Mouse (Mus musculus) forebrain, embryonic 13.5 days (tissue): ENCODE measurements at regions not wholly inside any gene's neighbourhood (a gene's known extent, or its start where the extent isn't known, plus 50 kb on each side); places are given as distances from the start of the nearest gene placed in this dataset.

ENCODE experiments used
- ATAC-seq: fragments of 200-750 bp; cut with Nextera tagmentation; 2 replicates; pipeline ENCODE4 v1.8.0; 2017
- H3K27ac ChIP-seq: fragments of 300-500 bp; sonication (generic); 2 replicates; pipeline ENCODE4 v1.5.1; 2015; ENCODE audit warnings: inconsistent platforms, mild to moderate bottlenecking, moderate library complexity
- H3K27me3 ChIP-seq: fragments of 300-500 bp; sonication (generic); 2 replicates; pipeline ENCODE4 v1.6.1; 2015; ENCODE audit warnings: mild to moderate bottlenecking, inconsistent platforms
- H3K36me3 ChIP-seq: fragments of 300-500 bp; sonication (generic); 2 replicates; pipeline ENCODE4 v1.6.1; 2015; ENCODE audit warnings: mild to moderate bottlenecking, inconsistent platforms; ENCODE audit not compliant: poor library complexity, severe bottlenecking
- H3K4me1 ChIP-seq: fragments of 300-500 bp; sonication (generic); 2 replicates; pipeline ENCODE4 v1.6.1; 2015; ENCODE audit warnings: inconsistent platforms
- H3K4me2 ChIP-seq: fragments of 300-500 bp; sonication (generic); 2 replicates; pipeline ENCODE4 v1.6.1; 2015; ENCODE audit warnings: inconsistent platforms, mild to moderate bottlenecking, moderate library complexity
- H3K4me3 ChIP-seq: fragments of 300-500 bp; sonication (generic); 2 replicates; pipeline ENCODE4 v1.5.1; 2015; ENCODE audit warnings: mild to moderate bottlenecking, inconsistent platforms
- H3K9ac ChIP-seq: fragments of 300-500 bp; sonication (generic); 2 replicates; pipeline ENCODE4 v1.6.1; 2015; ENCODE audit warnings: mild to moderate bottlenecking, inconsistent platforms
- H3K9me3 ChIP-seq: fragments of 300-500 bp; sonication (generic); replicated peaks from 2 replicates; pipeline ENCODE4 v1.6.1; 2016; ENCODE audit warnings: inconsistent platforms
- WGBS: fragments of 180-500 bp; shearing (Covaris S2); methylation state at CpG from one replicate; pipeline ENCODE4 v1.1.7; 2015; 5-methylcytosine and 5-hydroxymethylcytosine counted together

DNA sequence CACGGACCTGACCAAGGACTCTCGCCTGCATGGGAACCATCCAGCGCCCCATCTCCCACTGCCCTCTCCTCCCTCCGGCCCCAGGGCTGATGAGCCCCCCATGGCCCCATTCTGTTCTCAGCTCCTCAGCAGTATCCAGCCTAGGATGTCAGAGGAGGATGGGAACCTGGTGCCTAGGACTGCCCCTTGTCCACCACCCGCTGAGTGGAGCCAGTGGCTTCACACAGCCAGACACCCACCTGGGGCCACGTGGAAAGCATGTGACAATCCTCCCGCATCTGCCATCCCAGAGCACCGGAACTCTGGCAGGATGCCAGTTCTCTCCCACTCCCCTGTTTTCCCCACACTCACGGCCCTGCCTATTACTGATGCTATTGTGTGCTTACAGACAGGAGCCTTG is 75.0 kb upstream of the Sgcd start:
- Histone ChIP-seq H3K4me2 (no peak overlapping the region), H3K9me3 (no peaks in the 10 kb centered on the region), H3K36me3 (no peaks in the 10 kb centered on the region), H3K4me3 (no peak overlapping the region), H3K27ac (no peak overlapping the region), H3K27me3 (no peaks in the 10 kb centered on the region), H3K9ac (no peak overlapping the region), H3K4me1 (peaks cover 6% of the 10 kb centered on the region; the same call in 1 of the 2 replicates)
- peak; percentile 39 for ATAC-seq
- WGBS = 65% methylated on average over 9 of the region's 9 CpGs

DNA sequence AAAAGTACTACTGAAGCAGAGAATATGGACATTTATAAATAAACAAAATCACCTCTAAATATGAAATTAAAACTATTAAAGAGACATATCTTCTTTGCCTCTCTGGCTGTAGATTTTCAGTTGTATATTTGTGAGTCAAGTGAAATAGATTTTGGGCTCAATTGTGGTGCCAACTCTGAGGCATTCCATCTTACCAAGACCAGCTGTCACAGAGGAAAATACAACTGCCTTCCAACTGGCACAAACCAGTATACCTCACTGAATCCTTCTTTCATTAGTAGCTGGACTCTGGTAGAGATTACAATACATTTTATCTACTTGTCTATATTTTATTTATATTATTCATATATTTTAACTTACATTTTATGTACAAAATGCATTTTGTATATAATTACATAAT is 72.7 kb upstream of the Sgcd start:
- Histone ChIP-seq H3K9me3 (no peaks in the 10 kb centered on the region), H3K27ac (no peak overlapping the region), H3K4me3 (no peak overlapping the region), H3K27me3 (no peaks in the 10 kb centered on the region), H3K4me1 (0 out of 2 replicates have a peak, but pooled peaks cover 2% of the 10 kb centered on the region), H3K36me3 (no peaks in the 10 kb centered on the region), H3K4me2 (no peak overlapping the region), H3K9ac (no peak overlapping the region)
- no peak for ATAC-seq

DNA sequence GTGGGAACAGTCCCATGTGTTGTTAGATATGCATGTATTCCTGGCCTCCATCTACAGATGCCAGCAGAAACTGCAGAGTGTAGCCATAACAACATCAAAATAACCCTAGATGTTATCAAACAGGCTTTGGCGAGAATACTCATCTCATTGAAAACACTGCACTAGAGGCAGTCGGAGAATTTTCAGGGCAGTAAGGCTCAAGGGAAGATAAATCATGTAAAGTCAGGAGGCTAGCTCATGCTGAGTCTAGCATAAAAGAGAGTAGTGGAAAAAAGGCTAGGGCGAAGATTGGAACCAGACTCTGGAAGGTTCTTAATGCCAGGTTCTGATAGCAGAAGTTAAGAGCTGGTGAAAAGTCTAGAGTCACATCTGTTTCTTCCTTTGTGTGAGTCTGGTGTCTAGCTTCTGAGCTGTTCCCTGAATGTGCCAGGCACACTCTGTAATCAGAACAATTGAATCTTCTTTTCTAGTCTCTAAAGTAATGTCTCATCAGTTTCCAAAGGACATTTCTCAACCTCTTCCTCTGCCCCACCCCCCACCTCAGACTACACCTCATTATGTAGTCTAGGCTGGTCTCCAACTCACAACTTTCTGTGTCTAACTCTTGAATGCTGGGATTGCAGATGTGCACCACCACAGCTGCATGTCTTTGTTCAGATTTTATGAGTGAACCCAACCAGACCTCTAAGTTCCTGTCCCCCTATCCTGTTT is 62.5 kb upstream of the Sgcd start:
- no peak overlapping the region for H3K4me2 ChIP-seq
- H3K4me1 ChIP-seq = no peaks in the 10 kb centered on the region
- H3K9ac ChIP-seq = no peak overlapping the region
- no peaks in the 10 kb centered on the region for H3K9me3 ChIP-seq
- no peak overlapping the region for H3K4me3 ChIP-seq
- WGBS = 85% methylated on average over 3 of the region's 3 CpGs
- no peaks in the 10 kb centered on the region for H3K27me3 ChIP-seq
- ATAC-seq = no peak
- H3K36me3 ChIP-seq = no peaks in the 10 kb centered on the region
- H3K27ac ChIP-seq = no peak overlapping the region

DNA sequence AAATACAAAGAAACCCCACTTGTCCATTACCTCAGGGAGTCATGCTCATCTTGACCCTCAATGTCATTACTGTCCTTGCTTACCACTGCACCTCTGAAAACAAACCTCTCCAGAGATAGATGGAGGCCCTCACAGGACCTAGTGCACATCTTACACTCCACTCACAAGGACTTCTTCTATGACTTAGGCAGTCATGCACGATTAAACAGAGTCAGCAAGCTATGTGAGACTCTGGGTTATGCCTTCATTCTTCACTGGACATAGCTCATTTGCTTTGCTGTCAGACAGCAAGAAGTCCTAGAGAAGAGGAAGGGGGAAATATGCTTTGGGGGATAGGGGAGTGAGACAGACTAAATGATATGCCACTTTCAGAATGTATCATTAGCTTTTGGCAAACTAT is 59.5 kb upstream of the Sgcd start:
- WGBS = 88% methylated on average over 1 of the region's 1 CpGs
- Histone ChIP-seq H3K9ac (no peak overlapping the region), H3K4me3 (no peak overlapping the region), H3K9me3 (no peaks in the 10 kb centered on the region), H3K4me1 (no peaks in the 10 kb centered on the region), H3K27me3 (no peaks in the 10 kb centered on the region), H3K4me2 (no peak overlapping the region), H3K36me3 (no peaks in the 10 kb centered on the region), H3K27ac (no peak overlapping the region)
- no peak for ATAC-seq
